Mouse (Mus musculus): ENCODE measurements around the gene Pepd. TPM values are rescaled to one million over a fixed set of nuclear protein-coding genes. Genes with fewer than 3 reads are reported as not detected.

Gene Pepd
- polyA plus RNA-seq, 1 experiment, result 82.9 TPM

DNA sequence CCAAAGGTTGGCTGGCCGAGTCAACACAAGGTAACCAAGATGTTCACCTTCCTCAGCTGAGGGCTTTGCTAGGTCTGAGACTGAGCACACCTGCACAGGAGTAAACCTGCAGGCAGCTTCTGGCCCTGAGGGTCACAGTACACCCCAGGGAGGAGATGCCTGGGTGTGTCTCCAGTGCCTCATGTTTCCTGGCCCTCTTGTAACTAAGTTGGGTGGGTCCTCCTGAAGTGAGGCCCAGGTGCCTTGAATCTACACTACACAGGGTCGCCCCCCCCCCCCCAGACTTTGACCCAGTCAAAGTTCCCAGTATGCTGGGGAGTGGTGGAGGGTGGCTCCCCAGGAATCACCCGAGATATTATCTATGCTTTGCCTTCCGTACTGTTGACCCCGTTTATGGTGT, 117.0 kb downstream of the Pepd start:
- H3K79me3 ChIP-seq (ENCODE audit: low read depth), result no peaks in the 10 kb centered on the region
- H3ac ChIP-seq (ENCODE audit: control insufficient read depth, insufficient read length, low read depth), result no peak overlapping the region
- no peaks in the 10 kb centered on the region for H3K27me3 ChIP-seq (ENCODE audit: control insufficient read depth, insufficient read depth, insufficient read length)
- H3K36me3 ChIP-seq (ENCODE audit: control insufficient read depth, insufficient read depth), result peaks cover 7% of the 10 kb centered on the region
- no peak overlapping the region for H3K4me3 ChIP-seq (ENCODE audit: insufficient read depth, poor library complexity, severe bottlenecking)
- H3K79me2 ChIP-seq (ENCODE audit: control insufficient read depth, insufficient read depth), result no peaks in the 10 kb centered on the region
- TF ChIP-seq FOSL1 (IDR thresholded peaks at IDR 0.05; ENCODE audit: insufficient read depth, low read length, poor library complexity, severe bottlenecking) (no peak), MYOG (IDR thresholded peaks at IDR 0.05; ENCODE audit: control insufficient read depth, extremely low read depth, insufficient read length) (no peak), MYOD1 (IDR thresholded peaks at IDR 0.05; ENCODE audit: control insufficient read depth, insufficient read length, low read depth) (no peak)

DNA sequence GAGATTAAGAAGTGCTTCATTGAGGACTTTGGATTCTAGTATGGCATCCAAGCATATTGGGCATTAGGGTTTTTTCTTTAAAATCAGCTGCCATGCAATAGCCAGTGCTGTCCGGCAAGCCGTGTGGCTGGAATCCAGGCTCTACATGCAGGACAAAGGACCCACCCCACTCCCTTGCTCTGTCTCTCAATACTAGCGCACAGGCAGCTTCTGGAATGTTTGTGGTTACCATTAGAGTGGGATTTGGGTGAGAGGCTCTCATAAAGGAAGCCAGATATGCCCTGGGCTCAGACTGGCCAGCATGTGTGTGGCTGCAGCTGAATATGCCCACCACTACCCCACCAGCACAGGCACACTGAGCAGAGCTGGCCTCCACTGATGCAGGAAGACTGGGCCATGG, 117.5 kb downstream of the Pepd start:
- H3K27me3 ChIP-seq (ENCODE audit: control insufficient read depth, insufficient read depth, insufficient read length), result no peaks in the 10 kb centered on the region
- no peaks in the 10 kb centered on the region for H3K79me3 ChIP-seq (ENCODE audit: low read depth)
- H3K4me3 ChIP-seq (ENCODE audit: insufficient read depth, poor library complexity, severe bottlenecking), result no peak overlapping the region
- no peak overlapping the region for H3ac ChIP-seq (ENCODE audit: control insufficient read depth, insufficient read length, low read depth)
- H3K36me3 ChIP-seq (ENCODE audit: control insufficient read depth, insufficient read depth), result peaks cover 7% of the 10 kb centered on the region
- TF ChIP-seq MAX (IDR thresholded peaks at IDR 0.05), result no peak
- no peak for TF ChIP-seq USF1 (IDR thresholded peaks at IDR 0.05; ENCODE audit: low read depth)
- no peak for TF ChIP-seq CTCF (IDR thresholded peaks at IDR 0.05; ENCODE audit: control insufficient read depth, insufficient read depth, insufficient read length)
- TF ChIP-seq FOSL1 (IDR thresholded peaks at IDR 0.05; ENCODE audit: insufficient read depth, low read length, poor library complexity, severe bottlenecking), result no peak
- no peak for TF ChIP-seq MYOD1 (IDR thresholded peaks at IDR 0.05; ENCODE audit: control insufficient read depth, insufficient read length, low read depth)
- TF ChIP-seq CEBPB (IDR thresholded peaks at IDR 0.05; ENCODE audit: low read depth), result no peak
- no peak for TF ChIP-seq MYOG (IDR thresholded peaks at IDR 0.05; ENCODE audit: control insufficient read depth, extremely low read depth, insufficient read length)
- no peaks in the 10 kb centered on the region for H3K79me2 ChIP-seq (ENCODE audit: control insufficient read depth, insufficient read depth)

DNA sequence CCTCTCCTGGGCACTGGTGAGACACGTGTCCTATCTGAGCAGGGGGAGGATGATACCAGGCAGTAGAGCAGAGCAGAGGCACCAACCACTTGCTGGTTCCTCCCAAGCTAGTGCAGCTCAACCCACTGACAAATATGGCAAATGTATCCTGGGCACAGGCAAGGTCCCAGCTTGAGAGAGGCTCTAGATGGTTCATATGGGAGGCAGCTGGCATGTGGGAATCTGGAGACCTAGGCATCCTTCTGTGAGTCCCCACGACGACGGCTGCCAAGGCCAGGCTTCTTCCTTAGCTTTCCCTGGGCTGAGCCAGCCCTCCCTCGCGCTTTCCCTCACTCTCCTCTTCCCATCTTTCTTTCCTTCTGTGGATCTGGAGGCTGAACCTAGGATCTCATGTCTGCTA, 118.4 kb downstream of the Pepd start:
- Histone ChIP-seq H3K27me3 (ENCODE audit: control insufficient read depth, insufficient read depth, insufficient read length) (no peaks in the 10 kb centered on the region), H3ac (ENCODE audit: control insufficient read depth, insufficient read length, low read depth) (no peak overlapping the region), H3K36me3 (ENCODE audit: control insufficient read depth, insufficient read depth) (peaks cover 7% of the 10 kb centered on the region), H3K79me2 (ENCODE audit: control insufficient read depth, insufficient read depth) (no peaks in the 10 kb centered on the region), H3K79me3 (ENCODE audit: low read depth) (no peaks in the 10 kb centered on the region), H3K4me3 (ENCODE audit: insufficient read depth, poor library complexity, severe bottlenecking) (no peak overlapping the region)
- TF ChIP-seq CEBPB (IDR thresholded peaks at IDR 0.05; ENCODE audit: low read depth) (no peak), CTCF (IDR thresholded peaks at IDR 0.05; ENCODE audit: control insufficient read depth, insufficient read depth, insufficient read length) (no peak), MYOG (IDR thresholded peaks at IDR 0.05; ENCODE audit: control insufficient read depth, extremely low read depth, insufficient read length) (no peak), FOSL1 (IDR thresholded peaks at IDR 0.05; ENCODE audit: insufficient read depth, low read length, poor library complexity, severe bottlenecking) (no peak), USF1 (IDR thresholded peaks at IDR 0.05; ENCODE audit: low read depth) (no peak), MYOD1 (IDR thresholded peaks at IDR 0.05; ENCODE audit: control insufficient read depth, insufficient read length, low read depth) (no peak), MAX (IDR thresholded peaks at IDR 0.05) (no peak)

DNA sequence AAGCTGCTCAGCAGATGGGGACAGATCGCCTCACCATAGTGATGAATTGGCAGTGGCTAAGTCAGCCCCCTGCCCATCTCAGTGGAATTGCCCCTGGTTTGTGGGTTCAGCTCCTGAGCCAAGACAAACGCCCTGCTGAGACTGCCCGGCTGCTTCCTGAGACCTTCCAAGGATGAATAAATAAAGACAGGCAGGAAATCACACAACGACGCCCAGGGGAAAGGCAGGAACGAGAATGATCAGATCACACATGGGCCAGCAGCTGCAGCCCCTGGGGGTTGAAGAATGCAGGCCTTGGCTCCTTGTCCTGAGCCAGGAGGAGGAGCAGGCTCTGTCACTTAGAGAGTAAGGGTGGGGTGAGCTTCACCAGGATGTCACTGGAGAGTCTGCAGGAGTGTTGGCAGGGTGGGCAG, 123.0 kb downstream of the Pepd start:
- TF ChIP-seq FOSL1 (IDR thresholded peaks at IDR 0.05; ENCODE audit: insufficient read depth, low read length, poor library complexity, severe bottlenecking), result no peak
- TF ChIP-seq USF1 (IDR thresholded peaks at IDR 0.05; ENCODE audit: low read depth), result no peak
- TF ChIP-seq MYOD1 (IDR thresholded peaks at IDR 0.05; ENCODE audit: control insufficient read depth, insufficient read length, low read depth), result peak; percentile 63
- Histone ChIP-seq H3ac (ENCODE audit: control insufficient read depth, insufficient read length, low read depth) (no peak overlapping the region), H3K79me3 (ENCODE audit: low read depth) (no peaks in the 10 kb centered on the region), H3K79me2 (ENCODE audit: control insufficient read depth, insufficient read depth) (no peaks in the 10 kb centered on the region), H3K4me3 (ENCODE audit: insufficient read depth, poor library complexity, severe bottlenecking) (no peak overlapping the region), H3K27me3 (ENCODE audit: control insufficient read depth, insufficient read depth, insufficient read length) (no peaks in the 10 kb centered on the region), H3K36me3 (ENCODE audit: control insufficient read depth, insufficient read depth) (peaks cover 7% of the 10 kb centered on the region)

DNA sequence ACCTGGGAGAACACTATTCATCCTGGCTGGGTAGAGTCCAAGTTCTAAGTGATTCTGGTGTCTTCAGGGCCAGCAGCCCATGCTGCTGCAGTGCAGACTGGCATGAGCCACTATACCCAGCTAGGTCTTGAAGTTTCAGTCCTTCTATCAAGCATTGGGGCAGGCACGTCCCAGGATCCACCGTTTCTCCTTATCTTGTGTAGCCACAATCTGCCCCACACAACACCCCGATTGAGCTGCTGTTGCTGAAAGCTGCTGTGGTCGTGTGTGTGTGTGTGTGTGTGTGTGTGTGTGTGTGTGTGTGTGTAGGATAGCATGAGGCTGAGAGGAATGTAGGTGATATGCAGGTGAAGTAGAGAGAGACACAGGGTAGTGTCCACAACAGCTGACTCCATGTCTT, 123.4 kb downstream of the Pepd start:
- Histone ChIP-seq H3K4me3 (ENCODE audit: insufficient read depth, poor library complexity, severe bottlenecking) (no peak overlapping the region), H3K27me3 (ENCODE audit: control insufficient read depth, insufficient read depth, insufficient read length) (no peaks in the 10 kb centered on the region), H3ac (ENCODE audit: control insufficient read depth, insufficient read length, low read depth) (no peak overlapping the region), H3K79me2 (ENCODE audit: control insufficient read depth, insufficient read depth) (no peaks in the 10 kb centered on the region), H3K36me3 (ENCODE audit: control insufficient read depth, insufficient read depth) (peaks cover 7% of the 10 kb centered on the region), H3K79me3 (ENCODE audit: low read depth) (no peaks in the 10 kb centered on the region)
- TF ChIP-seq FOSL1 (IDR thresholded peaks at IDR 0.05; ENCODE audit: insufficient read depth, low read length, poor library complexity, severe bottlenecking) (no peak), USF1 (IDR thresholded peaks at IDR 0.05; ENCODE audit: low read depth) (no peak), MAX (IDR thresholded peaks at IDR 0.05) (no peak), MYOD1 (IDR thresholded peaks at IDR 0.05; ENCODE audit: control insufficient read depth, insufficient read length, low read depth) (no peak)

DNA sequence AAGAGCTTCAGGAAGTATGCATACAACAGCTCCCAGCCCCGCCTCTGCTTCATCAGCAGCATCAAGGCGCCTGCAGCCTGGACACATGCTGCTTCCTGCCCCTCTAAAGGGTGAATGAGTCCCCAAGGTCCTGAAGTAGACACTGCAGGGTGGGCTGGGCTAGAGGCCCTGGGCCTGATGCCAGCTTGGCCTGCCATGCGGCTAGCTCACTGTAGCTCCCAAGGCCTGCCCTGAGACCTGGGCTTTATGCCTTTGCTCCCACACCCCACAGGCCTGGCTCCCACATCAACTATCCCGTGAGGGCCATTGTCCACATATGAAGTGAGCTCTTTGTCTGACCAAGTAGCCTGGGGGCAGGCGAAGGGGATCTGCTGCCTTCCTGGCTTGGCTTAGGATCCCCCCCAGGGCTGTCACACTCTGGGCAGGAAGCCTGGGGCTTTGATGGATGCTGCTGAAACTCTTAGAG, 124.1 kb downstream of the Pepd start:
- Histone ChIP-seq H3K79me3 (ENCODE audit: low read depth) (no peaks in the 10 kb centered on the region), H3ac (ENCODE audit: control insufficient read depth, insufficient read length, low read depth) (no peak overlapping the region), H3K36me3 (ENCODE audit: control insufficient read depth, insufficient read depth) (peaks cover 7% of the 10 kb centered on the region), H3K4me3 (ENCODE audit: insufficient read depth, poor library complexity, severe bottlenecking) (no peak overlapping the region), H3K27me3 (ENCODE audit: control insufficient read depth, insufficient read depth, insufficient read length) (no peaks in the 10 kb centered on the region), H3K79me2 (ENCODE audit: control insufficient read depth, insufficient read depth) (no peaks in the 10 kb centered on the region)
- TF ChIP-seq USF1 (IDR thresholded peaks at IDR 0.05; ENCODE audit: low read depth), result no peak
- no peak for TF ChIP-seq MYOD1 (IDR thresholded peaks at IDR 0.05; ENCODE audit: control insufficient read depth, insufficient read length, low read depth)
- TF ChIP-seq FOSL1 (IDR thresholded peaks at IDR 0.05; ENCODE audit: insufficient read depth, low read length, poor library complexity, severe bottlenecking), result no peak
- no peak for TF ChIP-seq CTCF (IDR thresholded peaks at IDR 0.05; ENCODE audit: control insufficient read depth, insufficient read depth, insufficient read length)
- no peak for TF ChIP-seq CEBPB (IDR thresholded peaks at IDR 0.05; ENCODE audit: low read depth)
- no peak for TF ChIP-seq MYOG (IDR thresholded peaks at IDR 0.05; ENCODE audit: control insufficient read depth, extremely low read depth, insufficient read length)
- no peak for TF ChIP-seq MAX (IDR thresholded peaks at IDR 0.05)

Measured in C2C12 (cell line).